Mouse (Mus musculus): ENCODE data around the gene Wdr5. TPM values are rescaled to one million over a fixed set of nuclear protein-coding genes. Genes with fewer than 3 reads are reported as not detected.
A peak's percentile ranks its signal among the peaks of the same experiment; 100 is the strongest.
"Not testable (repeated sequence)": the region's sequence is repeated elsewhere in the genome, so short reads cannot be mapped to it uniquely, and the experiment has no call there.

Wdr5 gene
- polyA plus RNA-seq, 1 experiment from 2014 or later: 94.0 TPM

- Histone ChIP-seq H3K9me3 (replicated peaks) (no peaks in the 10 kb centered on the region), H3K27ac (no peak overlapping the region), H3K4me3 (no peak overlapping the region), H3K4me1 (peaks cover 21% of the 10 kb centered on the region), H3K36me3 (no peaks in the 10 kb centered on the region), H3K27me3 (ENCODE audit: low read depth, poor library complexity, severe bottlenecking) (no peaks in the 10 kb centered on the region)
- DNase-seq (ENCODE audit: low spot score): no peak
- WGBS: 97% methylated on average over 7 of the region's 7 CpGs
Observed at GRCm38 (mm10) chr2:27510706-27511105, 4.3 kb upstream of the Wdr5 start.

DNA sequence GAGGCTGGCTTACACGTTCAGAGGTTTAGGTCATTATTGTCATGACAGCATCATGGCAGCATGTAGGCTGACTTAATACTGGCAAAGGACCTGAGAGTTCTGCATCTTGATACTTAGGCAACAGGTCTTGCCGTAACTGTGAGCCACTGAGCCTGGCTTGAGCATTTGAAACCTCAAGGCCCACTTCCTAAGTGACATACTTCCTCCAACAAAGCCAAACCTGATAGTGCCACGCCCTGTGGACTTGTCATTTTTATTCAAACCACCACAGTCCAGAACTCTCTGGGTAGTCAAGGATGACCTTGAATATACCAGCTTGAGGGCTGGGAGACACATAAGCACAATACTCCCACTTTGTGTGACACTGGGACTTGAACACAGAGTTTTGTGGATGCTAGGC is 2.0 kb upstream of the Wdr5 start:
- Histone ChIP-seq H3K27me3 (ENCODE audit: low read depth, poor library complexity, severe bottlenecking) (no peaks in the 10 kb centered on the region), H3K9me3 (replicated peaks) (no peaks in the 10 kb centered on the region), H3K4me1 (peaks cover 28% of the 10 kb centered on the region), H3K27ac (no peak overlapping the region), H3K4me3 (no peak overlapping the region), H3K36me3 (peaks cover 4% of the 10 kb centered on the region)
- DNase-seq (ENCODE audit: low spot score): no peak
- 98% methylated on average over 3 of the region's 3 CpGs for WGBS

DNA sequence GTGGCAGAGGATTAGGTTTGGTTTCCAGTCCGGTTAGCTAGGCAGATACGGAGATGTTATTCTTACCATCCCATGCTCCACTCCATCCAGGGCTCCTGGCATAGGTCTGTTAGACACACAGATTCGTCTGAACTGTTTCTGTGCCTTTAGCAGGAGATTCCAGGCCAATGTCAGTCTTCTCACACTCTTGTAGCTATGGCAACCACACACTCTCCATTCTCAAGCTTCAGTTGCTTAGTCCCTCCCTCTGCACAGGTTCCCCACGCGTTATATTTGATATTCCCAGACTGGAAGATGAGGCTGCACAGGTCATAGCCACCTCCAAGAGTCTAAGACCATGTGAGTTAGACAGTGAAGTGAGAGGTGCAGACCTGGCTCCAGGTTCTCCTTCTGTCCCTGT is 1.1 kb upstream of the Wdr5 start:
- H3K36me3 ChIP-seq: peaks cover 12% of the 10 kb centered on the region
- 86% methylated on average over 5 of the region's 5 CpGs for WGBS
- peak overlapping the region; percentile 94 for H3K4me3 ChIP-seq
- no peaks in the 10 kb centered on the region for H3K9me3 ChIP-seq (replicated peaks)
- H3K27ac ChIP-seq: peak overlapping the region; percentile 95
- H3K27me3 ChIP-seq (ENCODE audit: low read depth, poor library complexity, severe bottlenecking): no peaks in the 10 kb centered on the region
- DNase-seq (ENCODE audit: low spot score): no peak
- peaks cover 28% of the 10 kb centered on the region for H3K4me1 ChIP-seq

- peak overlapping the region; percentile 95 for H3K27ac ChIP-seq
- H3K4me1 ChIP-seq: peaks cover 28% of the 10 kb centered on the region
- peak overlapping the region; percentile 94 for H3K4me3 ChIP-seq
- no peaks in the 10 kb centered on the region for H3K27me3 ChIP-seq (ENCODE audit: low read depth, poor library complexity, severe bottlenecking)
- H3K9me3 ChIP-seq (replicated peaks): no peaks in the 10 kb centered on the region
- H3K36me3 ChIP-seq: peaks cover 29% of the 10 kb centered on the region
- WGBS: 2% methylated on average over 40 of the region's 40 CpGs
- peak; percentile 42 for DNase-seq (ENCODE audit: low spot score)
Observed at GRCm38 (mm10) chr2:27515341-27516166, 597 bp downstream of the Wdr5 start.

DNA sequence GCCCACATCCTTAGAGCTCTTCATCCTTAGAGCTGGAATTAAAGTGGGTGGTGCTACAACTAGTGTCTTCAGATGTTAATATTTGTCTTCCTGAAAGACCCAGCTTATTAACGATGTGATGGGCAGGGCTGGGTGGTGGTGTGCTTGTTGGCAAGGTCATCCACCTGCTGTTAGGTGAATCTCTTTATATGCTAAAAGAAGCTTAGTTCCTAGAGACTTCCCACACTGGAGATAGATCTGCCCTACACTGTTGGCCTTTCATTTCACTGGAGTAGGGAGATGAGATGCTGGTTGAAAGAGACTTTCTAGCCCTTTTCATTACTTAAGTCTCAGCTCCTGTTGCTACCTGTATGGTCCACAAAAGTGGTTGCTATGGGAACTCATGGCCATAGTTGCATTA is 1.3 kb downstream of the Wdr5 start:
- H3K36me3 ChIP-seq: peaks cover 37% of the 10 kb centered on the region
- DNase-seq (ENCODE audit: low spot score): no peak
- H3K9me3 ChIP-seq (replicated peaks): no peaks in the 10 kb centered on the region
- H3K4me1 ChIP-seq: peaks cover 28% of the 10 kb centered on the region
- 16% methylated on average over 1 of the region's 1 CpGs for WGBS
- no peak overlapping the region for H3K27ac ChIP-seq
- H3K27me3 ChIP-seq (ENCODE audit: low read depth, poor library complexity, severe bottlenecking): no peaks in the 10 kb centered on the region
- H3K4me3 ChIP-seq: peak overlapping the region; percentile 94

DNA sequence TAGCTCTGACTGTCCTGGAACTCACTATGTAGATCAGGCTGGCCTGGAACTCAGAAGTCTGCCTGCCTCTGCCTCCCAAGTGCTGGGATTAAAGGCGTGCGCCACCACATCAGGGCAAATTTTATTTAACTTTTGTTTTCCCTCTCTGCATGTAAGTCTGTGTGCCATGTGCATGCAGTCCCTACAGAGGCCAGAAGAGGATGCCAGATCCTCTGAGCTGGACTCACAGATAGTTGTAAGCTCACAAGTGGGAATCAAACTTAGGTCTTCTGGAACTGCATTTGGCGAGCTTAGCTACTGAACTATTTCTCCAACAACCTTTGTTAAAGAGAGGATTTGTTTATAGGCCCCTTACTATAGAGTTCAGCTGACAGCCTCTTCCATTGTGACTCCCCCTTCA is 3.3 kb downstream of the Wdr5 start:
- 93% methylated on average over 3 of the region's 3 CpGs for WGBS

GRCm38 (mm10) chr2:27538455-27539330 is 23.7 kb downstream of the Wdr5 start:
- 69% methylated on average over 5 of the region's 5 CpGs for WGBS
- peak overlapping the region; percentile 31; the same call in 1 of the 2 replicates for H3K27ac ChIP-seq
- H3K4me3 ChIP-seq; H3K27me3 ChIP-seq (ENCODE audit: low read depth, poor library complexity, severe bottlenecking); DNase-seq (ENCODE audit: low spot score); H3K9me3 ChIP-seq (replicated peaks): not testable (repeated sequence)
- H3K36me3 ChIP-seq: peaks cover 36% of the 10 kb centered on the region
- H3K4me1 ChIP-seq: peaks cover 17% of the 10 kb centered on the region

More for the DNA sequence above, 3.3 kb downstream of the Wdr5 start:
- no peaks in the 10 kb centered on the region for H3K27me3 ChIP-seq (ENCODE audit: low read depth, poor library complexity, severe bottlenecking)
- DNase-seq (ENCODE audit: low spot score): no peak
- no peak overlapping the region for H3K4me3 ChIP-seq
- no peak overlapping the region for H3K27ac ChIP-seq
- no peaks in the 10 kb centered on the region for H3K9me3 ChIP-seq (replicated peaks)
- H3K36me3 ChIP-seq: peaks cover 55% of the 10 kb centered on the region
- H3K4me1 ChIP-seq: peaks cover 28% of the 10 kb centered on the region

- Histone ChIP-seq H3K4me1 (peaks cover 17% of the 10 kb centered on the region), H3K36me3 (peaks cover 29% of the 10 kb centered on the region), H3K27ac (peak overlapping the region; percentile 31; the same call in 1 of the 2 replicates), H3K4me3 (peak overlapping the region; percentile 21; the same call in 1 of the 2 replicates), H3K27me3 (ENCODE audit: low read depth, poor library complexity, severe bottlenecking) (no peaks in the 10 kb centered on the region), H3K9me3 (replicated peaks) (no peaks in the 10 kb centered on the region)
- 23% methylated on average over 5 of the region's 5 CpGs for WGBS
- no peak for DNase-seq (ENCODE audit: low spot score)
Observed at GRCm38 (mm10) chr2:27539336-27539735, 24.4 kb downstream of the Wdr5 start.

DNA sequence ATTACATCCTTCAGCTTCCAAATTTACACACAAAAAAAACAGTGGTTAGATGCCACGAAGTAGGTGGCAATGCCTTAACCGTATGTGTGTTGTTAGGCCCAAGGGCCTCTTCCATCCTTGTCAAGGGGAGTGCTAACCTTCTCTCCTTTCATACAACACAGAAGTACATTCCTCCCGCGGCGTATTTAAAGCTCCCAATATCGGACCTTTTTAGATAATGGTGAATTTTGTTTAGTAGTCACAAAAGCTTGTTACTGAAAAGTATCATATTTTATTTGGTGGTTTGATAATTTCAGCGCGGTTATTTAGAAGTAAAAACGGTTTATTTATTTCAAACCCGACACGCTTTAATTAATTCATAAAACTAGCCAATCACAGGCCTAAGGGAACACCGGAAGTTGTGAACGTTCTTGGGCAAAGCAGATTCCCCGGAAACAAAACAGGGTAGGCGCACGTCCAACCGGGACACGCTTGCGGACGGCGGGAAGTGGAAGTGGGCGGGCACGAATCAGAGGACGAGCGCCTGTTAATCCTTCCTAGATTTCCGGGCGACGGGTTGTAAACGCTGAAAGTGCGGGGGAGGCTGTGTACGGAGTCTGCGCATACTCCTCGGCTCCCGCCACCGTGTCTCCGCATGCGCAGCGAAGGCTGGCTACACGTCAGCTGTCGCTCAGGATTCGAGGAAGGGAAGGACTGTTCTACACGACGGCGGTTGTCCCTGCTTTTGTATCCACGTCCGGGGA is 25.0 kb downstream of the Wdr5 start:
- H3K9me3 ChIP-seq (replicated peaks): no peaks in the 10 kb centered on the region
- H3K4me1 ChIP-seq: peaks cover 17% of the 10 kb centered on the region
- H3K27me3 ChIP-seq (ENCODE audit: low read depth, poor library complexity, severe bottlenecking): no peaks in the 10 kb centered on the region
- H3K4me3 ChIP-seq: peak overlapping the region; percentile 52
- H3K27ac ChIP-seq: peak overlapping the region; percentile 89
- peak; percentile 93 for DNase-seq (ENCODE audit: low spot score)
- H3K36me3 ChIP-seq: peaks cover 23% of the 10 kb centered on the region
- WGBS: under 1% methylated on average over 46 of the region's 46 CpGs

DNA sequence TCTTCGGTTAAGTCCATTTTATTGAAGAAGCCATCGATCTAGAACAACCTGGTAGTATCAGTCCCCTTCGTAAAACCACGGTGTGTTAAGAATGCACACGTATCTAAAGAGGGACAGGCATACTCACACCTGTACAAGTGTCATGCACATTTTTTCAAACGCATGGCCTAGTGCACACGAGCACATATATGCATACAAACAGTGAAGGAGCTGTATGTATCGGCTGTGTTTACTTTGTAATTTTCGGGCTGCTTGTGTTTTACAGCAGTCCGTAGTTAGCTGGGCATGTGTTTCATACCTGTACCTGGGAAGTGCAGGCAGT is 25.5 kb downstream of the Wdr5 start:
- peak overlapping the region; percentile 52 for H3K4me3 ChIP-seq
- 35% methylated on average over 10 of the region's 10 CpGs for WGBS
- H3K9me3 ChIP-seq (replicated peaks): no peaks in the 10 kb centered on the region
- H3K36me3 ChIP-seq: peaks cover 18% of the 10 kb centered on the region
- H3K4me1 ChIP-seq: peaks cover 17% of the 10 kb centered on the region
- no peak for DNase-seq (ENCODE audit: low spot score)
- H3K27ac ChIP-seq: peak overlapping the region; percentile 89
- H3K27me3 ChIP-seq (ENCODE audit: low read depth, poor library complexity, severe bottlenecking): no peaks in the 10 kb centered on the region

GRCm38 (mm10) chr2:27541225-27541624 is 26.3 kb downstream of the Wdr5 start:
- peaks cover 17% of the 10 kb centered on the region for H3K4me1 ChIP-seq
- H3K4me3 ChIP-seq: no peak overlapping the region
- DNase-seq (ENCODE audit: low spot score): no peak
- H3K9me3 ChIP-seq (replicated peaks): no peaks in the 10 kb centered on the region
- WGBS: 95% methylated on average over 3 of the region's 3 CpGs
- H3K27me3 ChIP-seq (ENCODE audit: low read depth, poor library complexity, severe bottlenecking): no peaks in the 10 kb centered on the region
- H3K36me3 ChIP-seq: peaks cover 12% of the 10 kb centered on the region
- 0 out of 2 replicates have a peak overlapping the region, but pooled peaks have one; percentile 89 for H3K27ac ChIP-seq

DNA sequence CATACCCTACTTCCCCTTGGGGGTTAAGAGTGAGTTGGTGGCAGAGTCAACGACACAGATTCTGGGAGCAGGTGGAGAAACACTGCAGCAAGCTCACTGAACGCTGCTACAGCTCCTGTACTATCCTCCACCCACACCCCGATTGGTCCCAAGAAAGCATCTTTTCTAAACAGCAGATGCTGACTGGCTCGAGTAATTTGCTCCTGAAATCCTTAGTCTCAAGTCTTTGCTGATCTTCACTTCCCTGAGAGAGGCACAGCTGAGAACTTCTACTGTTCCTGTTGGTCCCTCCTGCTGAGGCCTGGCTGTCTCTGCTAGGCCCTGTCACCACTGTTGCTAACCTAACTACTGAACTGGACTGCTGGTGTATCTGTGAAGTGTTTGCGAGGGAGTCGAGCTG is 29.7 kb downstream of the Wdr5 start:
- Histone ChIP-seq H3K4me3 (no peak overlapping the region), H3K4me1 (peaks cover 17% of the 10 kb centered on the region), H3K27me3 (ENCODE audit: low read depth, poor library complexity, severe bottlenecking) (no peaks in the 10 kb centered on the region), H3K27ac (no peak overlapping the region), H3K36me3 (0 out of 2 replicates have a peak, but pooled peaks cover 2% of the 10 kb centered on the region), H3K9me3 (replicated peaks) (0 out of 2 replicates have a peak, but pooled peaks cover 3% of the 10 kb centered on the region)
- DNase-seq (ENCODE audit: low spot score): no peak
- 88% methylated on average over 6 of the region's 6 CpGs for WGBS

Measured in limb, embryonic 10.5 days (tissue).